Mouse (Mus musculus) induced T-regulatory cell, adult 2 months (primary cell): Measurements from ENCODE around the gene Usp6nl.

Experiments used
- DNase-seq: peaks from one replicate; pipeline ENCODE4 v3.0.0-alpha.2; 2012; ENCODE audit warnings: low read depth

Usp6nl gene

DNA sequence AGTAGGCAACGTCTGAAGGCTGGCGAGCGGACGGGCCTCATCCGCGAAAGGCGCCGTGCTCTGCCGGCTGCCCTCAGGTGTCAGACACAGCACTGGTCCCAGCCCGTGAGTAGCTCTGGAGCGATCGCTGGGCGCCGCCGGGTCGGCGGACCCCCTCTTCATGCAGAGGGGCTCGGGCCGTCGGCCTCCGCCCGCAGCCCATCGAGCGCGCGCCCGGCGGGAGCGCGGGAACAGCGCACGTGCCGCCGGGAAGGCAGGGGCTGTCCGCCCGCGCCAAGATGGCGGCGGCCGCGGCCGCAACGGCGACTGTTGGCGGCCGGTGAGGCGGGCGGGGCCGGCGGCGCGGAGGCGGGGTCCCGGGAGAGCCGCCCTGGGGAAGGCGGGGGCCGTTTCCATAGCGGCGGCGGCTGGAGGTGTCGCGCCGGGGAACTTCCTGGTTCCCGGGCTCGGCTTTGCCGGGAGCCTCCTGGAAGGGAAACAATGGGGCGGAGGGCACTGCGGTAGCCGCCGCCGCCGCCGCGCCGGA lies at the start of gene Usp6nl:
Gene Usp6nl, plus strand, starts transcription at position 292 of the 526 bp plus-strand sequence.
- DNase-seq, result peak; percentile 87

- DNase-seq, result peak; percentile 7
Measured at GRCm38 (mm10) chr2:6273392-6273845, 49.0 kb upstream of the Usp6nl start.

DNA sequence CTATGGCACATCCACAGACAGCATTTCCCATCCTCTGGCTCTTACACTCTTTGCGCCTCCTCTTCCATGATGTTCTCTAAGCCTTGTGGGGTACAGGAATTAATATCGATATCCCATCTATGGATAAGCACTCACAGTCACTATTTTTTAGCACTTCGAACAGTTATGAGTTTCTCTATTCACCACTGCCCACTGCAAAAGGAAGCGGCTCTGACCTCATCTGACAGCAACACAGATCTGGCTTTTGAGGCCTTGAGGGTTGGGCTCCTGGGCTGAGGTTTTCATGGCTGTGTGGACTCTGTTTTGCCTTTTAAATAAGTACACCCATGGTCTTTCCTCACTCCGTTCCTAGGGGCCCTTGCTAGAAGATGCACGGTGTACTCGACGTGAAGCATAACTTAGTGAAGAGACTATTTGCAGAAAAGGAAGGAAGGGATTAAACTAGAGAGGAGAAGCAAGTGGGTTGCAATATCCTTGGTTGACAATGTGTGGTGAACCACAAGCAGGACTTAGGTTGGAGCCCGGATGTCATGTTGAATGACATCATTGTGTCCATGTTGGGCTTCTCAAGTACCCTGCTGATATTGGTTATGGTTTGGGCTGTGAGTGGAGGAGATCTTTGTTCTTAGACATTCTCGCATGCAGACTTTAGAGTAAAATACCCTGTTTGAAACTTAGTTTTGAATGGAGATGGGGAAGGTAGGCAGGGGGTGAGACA lies 43.5 kb upstream of the Usp6nl start:
- DNase-seq, result peak; percentile 16

DNA sequence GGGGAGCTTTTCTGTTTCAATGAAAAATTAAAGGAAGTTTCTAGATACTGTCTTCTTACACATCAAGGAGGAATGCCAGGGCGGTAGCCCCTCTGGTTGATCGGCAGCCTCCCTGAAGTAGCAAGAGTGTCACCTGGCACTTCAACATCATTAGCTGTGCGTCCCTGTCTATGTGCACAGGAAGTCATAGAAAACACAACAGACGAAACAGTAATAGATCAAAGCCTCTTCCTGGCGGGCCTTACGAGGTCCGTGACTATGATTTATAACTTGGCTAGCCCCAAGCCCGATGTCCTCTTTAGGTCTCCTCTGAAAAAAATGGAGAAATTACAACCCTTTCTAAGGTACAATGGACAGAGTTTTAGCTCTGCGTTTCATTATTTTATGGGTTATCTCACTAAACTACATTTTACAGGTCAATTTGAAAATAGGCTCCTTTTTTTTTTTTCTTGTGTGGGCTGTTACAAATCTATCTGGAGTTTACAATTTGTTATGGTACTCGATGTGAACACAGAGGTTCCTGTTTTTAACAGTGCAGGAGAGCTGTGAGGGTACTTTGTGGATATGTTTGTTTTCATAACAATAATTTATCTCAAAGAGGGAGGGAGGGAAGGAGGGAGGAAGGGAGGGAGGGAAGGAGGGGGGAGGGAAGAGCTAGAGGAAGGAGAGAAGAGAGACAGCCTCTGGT lies 42.7 kb upstream of the Usp6nl start:
- peak; percentile 21 for DNase-seq

GRCm38 (mm10) chr2:6283569-6283968 lies 38.9 kb upstream of the Usp6nl start:
- no peak for DNase-seq

GRCm38 (mm10) chr2:6284784-6285183 lies 37.7 kb upstream of the Usp6nl start:
- DNase-seq, result no peak

DNA sequence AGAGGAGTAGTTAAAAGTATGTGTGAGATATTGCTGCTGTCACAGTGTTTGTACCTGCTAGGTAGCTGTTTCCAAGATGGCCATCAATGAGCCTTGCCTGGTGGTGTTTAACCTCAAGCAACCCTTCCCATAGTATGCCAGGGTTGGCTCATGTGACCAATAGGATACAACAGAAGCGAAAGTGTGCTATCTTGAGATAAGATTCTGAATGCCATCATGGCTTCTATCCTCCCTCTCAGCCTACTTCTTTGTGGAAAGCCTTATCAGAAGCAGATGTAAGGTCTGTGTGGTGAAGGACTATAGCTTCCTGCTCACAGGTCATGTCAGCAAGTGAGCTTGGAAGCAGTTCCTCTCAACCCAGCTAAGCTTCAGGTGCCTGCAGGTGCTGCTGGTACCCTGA lies 36.7 kb upstream of the Usp6nl start:
- DNase-seq, result no peak

GRCm38 (mm10) chr2:6293825-6294444 lies 28.5 kb upstream of the Usp6nl start:
- DNase-seq, result no peak

DNA sequence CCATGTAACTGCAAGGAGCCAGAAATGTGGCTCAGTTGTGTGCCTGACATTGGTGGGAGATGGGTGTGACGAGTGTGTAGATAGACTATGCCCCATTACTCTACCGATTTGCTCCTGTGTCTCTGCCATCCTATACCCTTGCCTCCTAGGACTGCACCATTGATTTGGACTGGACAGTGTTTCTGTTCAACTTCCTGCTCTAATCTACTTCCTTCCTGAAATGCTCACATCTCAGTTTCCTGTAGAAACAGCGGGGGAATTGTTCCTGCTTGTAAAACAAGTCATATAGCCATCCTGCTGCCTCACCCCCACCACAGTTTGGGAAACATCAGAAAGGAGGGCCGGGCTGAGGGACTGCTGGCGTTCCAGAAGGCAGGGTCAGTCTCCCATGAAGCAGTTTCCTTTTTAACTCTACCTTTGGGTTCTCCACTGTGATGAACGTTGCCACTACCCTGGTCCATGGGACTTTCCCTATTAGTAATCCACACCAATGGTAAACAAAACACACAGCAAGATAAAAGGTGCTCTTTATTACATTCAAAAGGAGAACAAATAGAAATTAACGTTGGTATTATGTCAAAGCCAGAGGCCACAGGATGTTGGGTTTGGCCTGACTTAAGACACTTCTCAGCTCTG lies 27.4 kb upstream of the Usp6nl start:
- peak; percentile 38 for DNase-seq

DNA sequence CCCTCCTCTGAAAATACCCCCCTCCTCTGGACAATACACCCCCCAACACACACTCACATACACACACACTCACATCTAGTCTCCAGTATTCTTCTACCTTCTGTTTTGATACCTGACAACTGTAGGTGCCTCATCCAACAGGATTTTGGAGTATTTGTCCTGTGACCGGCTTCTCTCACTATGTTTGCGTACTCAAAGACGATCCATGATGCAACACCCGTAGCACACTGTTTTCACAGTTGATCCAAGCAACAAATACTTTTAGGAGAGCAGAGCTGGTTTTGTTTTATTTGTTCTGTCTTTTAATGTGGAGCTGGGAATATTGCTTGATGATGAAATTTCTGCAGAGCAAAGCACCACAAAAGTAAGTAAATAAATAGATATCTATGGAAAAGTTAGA lies 17.7 kb upstream of the Usp6nl start:
- no peak for DNase-seq

GRCm38 (mm10) chr2:6306861-6307260 lies 15.6 kb upstream of the Usp6nl start:
- no peak for DNase-seq

DNA sequence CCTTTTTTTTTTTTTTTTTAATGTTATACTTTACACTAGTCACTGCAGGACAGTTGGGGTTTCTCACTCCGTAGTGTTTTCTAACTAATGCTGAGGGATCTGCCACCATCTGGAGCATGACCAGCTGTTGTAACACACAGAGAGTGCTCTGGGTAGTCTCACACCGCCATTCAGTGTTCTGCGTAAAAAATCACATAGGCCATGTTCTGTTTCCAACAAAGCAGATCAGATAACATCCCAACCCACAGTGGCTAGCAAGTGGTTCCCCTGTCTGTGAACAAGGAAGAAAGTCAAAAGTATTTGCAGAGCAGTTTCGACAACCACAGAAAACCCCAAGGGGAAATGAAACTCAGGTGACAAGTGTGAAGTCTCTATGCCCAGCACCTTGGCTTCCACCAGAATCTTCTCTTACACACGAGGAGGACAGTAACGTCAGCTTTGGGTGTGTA lies 13.1 kb upstream of the Usp6nl start:
- DNase-seq, result peak; percentile 77

DNA sequence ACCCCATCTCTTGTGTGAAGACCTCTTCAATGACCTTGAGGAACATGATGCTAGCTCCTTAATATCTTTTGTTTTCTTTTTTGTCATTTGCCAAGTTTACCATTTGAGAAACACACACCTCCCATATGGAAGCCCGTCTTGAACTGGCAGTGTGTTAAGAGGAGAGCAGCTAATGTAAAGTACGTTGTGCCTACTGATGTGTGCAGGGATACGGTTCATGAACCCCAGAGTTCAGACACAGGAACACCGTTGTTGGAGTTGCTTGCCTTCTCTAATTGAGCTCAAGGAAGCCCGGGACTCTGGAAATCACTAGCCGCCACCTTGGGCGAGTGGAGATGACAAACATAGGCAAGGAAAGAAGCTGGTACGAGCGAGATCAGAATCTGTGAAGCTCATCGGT lies 9.7 kb upstream of the Usp6nl start:
- no peak for DNase-seq

GRCm38 (mm10) chr2:6313733-6314132 lies 8.7 kb upstream of the Usp6nl start:
- DNase-seq, result no peak

DNA sequence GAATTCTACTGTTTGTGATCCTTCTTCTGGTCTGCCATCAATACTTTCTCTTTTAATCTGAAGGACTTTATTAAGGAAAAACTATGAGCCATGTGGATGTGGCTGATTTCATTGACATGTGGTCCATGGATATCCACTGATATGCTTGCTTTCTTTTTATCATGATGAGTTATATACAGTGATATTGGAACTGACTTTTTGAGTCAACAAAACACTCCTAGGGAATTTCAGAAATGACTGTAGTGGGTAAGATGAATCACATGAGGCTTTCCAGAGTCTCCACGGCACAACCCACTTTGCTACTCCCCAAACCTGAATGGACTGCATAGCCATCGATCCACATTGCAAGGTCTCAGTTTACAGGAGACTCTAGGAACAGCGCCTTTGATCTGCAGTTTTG lies 2.3 kb upstream of the Usp6nl start:
- DNase-seq, result peak; percentile 39

DNA sequence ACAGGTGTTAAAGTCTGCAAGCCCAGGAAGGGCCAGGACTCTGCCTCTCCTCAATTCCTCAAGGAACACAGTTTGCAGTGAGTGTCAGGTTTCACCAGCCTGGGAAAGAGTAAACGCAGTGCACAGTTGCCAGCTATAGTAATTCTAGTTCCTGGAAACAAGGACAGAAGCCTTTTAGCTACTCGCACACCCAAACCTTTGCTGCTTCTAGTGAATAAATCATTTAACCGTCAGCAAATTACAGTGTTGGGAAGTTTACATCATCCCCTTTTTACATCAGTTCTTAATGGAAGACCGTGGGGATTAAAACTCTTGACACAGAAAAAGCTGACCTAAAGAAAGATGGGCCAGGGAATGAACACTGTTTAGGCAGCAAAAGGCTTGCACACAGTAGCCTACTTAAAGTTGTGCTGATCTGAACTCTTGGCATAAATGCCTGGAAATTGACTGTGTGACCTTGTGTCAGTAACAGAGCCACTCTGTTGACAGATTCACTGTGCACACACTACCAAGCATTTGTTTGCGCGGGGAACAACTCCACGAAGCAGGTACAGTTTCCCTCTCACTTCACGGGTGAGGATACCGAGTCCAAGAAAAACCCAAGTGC lies 595 bp upstream of the Usp6nl start:
- DNase-seq, result no peak

- DNase-seq, result peak; percentile 64
Measured at GRCm38 (mm10) chr2:6322938-6323521, 563 bp downstream of the Usp6nl start.

GRCm38 (mm10) chr2:6325646-6326045 lies 3.2 kb downstream of the Usp6nl start:
- no peak for DNase-seq

- no peak for DNase-seq
Measured at GRCm38 (mm10) chr2:6328927-6329326, 6.5 kb downstream of the Usp6nl start.

GRCm38 (mm10) chr2:6330756-6331155 lies 8.3 kb downstream of the Usp6nl start:
- DNase-seq, result no peak

DNA sequence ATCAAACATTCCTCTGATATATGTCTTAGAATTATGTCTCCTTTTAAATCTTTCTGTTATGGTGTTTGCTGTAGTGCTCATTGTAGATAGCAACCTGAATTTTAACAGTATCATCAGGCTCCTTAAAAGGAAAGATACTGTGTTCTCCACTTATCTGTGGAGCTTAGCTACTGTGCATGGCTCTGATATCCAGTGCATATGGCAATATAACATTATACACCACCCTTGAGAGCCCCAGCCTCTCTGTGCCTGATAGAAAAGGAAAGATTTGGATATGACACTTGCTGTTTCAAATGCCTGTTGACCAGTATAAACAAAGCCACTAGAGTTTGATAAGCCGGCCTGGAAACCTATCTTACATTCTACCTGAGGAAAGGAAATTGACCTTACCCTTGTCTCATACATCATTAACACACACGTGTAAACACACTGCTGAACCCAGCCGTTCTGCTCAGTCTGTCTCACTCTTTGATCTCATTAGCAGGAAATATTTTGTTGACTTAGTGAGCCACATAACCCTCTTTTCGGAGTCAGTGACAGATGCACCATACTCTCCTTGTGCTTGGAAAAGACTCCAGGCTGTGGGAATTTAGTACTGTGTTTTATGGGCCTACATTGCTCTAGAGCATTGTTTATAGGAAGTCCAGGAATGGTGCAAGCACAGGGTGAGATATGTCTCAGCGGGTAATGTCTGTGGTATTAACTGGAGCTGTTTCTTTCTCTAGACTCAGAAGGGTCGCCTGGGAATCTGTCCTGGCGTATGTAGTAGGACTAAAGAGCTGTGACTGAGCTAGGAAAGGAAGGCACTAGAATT lies 9.1 kb downstream of the Usp6nl start:
- DNase-seq, result no peak
